Mouse (Mus musculus) kidney, postnatal 14 days (tissue): Measurements from ENCODE around the gene Myh9.

Source experiments
- DNase-seq: peaks from one replicate; pipeline ENCODE4 v3.0.0; 2022; ENCODE audit warnings: mixed read lengths

The Myh9 gene

GRCm38 (mm10) chr15:77785807-77786206 is 56.2 kb downstream of the Myh9 start:
- no peak for DNase-seq

- no peak for DNase-seq
Measured at GRCm38 (mm10) chr15:77784039-77784824, 57.7 kb downstream of the Myh9 start.

- DNase-seq: peak; percentile 49
Measured at GRCm38 (mm10) chr15:77782449-77783014, 59.4 kb downstream of the Myh9 start.

- peak; percentile 78 for DNase-seq
Measured at GRCm38 (mm10) chr15:77775186-77775963, 66.6 kb downstream of the Myh9 start.

GRCm38 (mm10) chr15:77774303-77774702 is 67.7 kb downstream of the Myh9 start:
- DNase-seq: no peak

GRCm38 (mm10) chr15:77773099-77773915 is 68.7 kb downstream of the Myh9 start:
- no peak for DNase-seq

GRCm38 (mm10) chr15:77770942-77771341 is 71.0 kb downstream of the Myh9 start:
- DNase-seq: no peak

- DNase-seq: no peak
Measured at GRCm38 (mm10) chr15:77770341-77770740, 71.6 kb downstream of the Myh9 start.

GRCm38 (mm10) chr15:77766981-77767380 is 75.0 kb downstream of the Myh9 start:
- no peak for DNase-seq

- DNase-seq: no peak
Measured at GRCm38 (mm10) chr15:77765484-77766093, 76.4 kb downstream of the Myh9 start.

- peak; percentile 73 for DNase-seq
Measured at GRCm38 (mm10) chr15:77764391-77765006, 77.5 kb downstream of the Myh9 start.

- DNase-seq: no peak
Measured at GRCm38 (mm10) chr15:77763702-77764101, 78.3 kb downstream of the Myh9 start.

GRCm38 (mm10) chr15:77763050-77763449 is 78.9 kb downstream of the Myh9 start:
- DNase-seq: no peak

- peak; percentile 47 for DNase-seq
Measured at GRCm38 (mm10) chr15:77761561-77762380, 80.2 kb downstream of the Myh9 start.

GRCm38 (mm10) chr15:77761083-77761482 is 80.9 kb downstream of the Myh9 start:
- no peak for DNase-seq

GRCm38 (mm10) chr15:77760037-77760436 is 81.9 kb downstream of the Myh9 start:
- no peak for DNase-seq

GRCm38 (mm10) chr15:77757586-77758226 is 84.3 kb downstream of the Myh9 start:
- DNase-seq: no peak

- peak; percentile 60 for DNase-seq
Measured at GRCm38 (mm10) chr15:77756848-77757247, 85.1 kb downstream of the Myh9 start, which contains the start of gene Apol8. Gene Apol8 (minus strand): TSS chr15:77757003.

GRCm38 (mm10) chr15:77756081-77756480 is 85.9 kb downstream of the Myh9 start:
- DNase-seq: no peak

GRCm38 (mm10) chr15:77755132-77755531 is 86.8 kb downstream of the Myh9 start:
- no peak for DNase-seq
